Mouse (Mus musculus): ENCODE results near the gene Me1.
A peak's percentile ranks its signal among the peaks of the same experiment; 100 is the strongest.

Gene Me1

DNA sequence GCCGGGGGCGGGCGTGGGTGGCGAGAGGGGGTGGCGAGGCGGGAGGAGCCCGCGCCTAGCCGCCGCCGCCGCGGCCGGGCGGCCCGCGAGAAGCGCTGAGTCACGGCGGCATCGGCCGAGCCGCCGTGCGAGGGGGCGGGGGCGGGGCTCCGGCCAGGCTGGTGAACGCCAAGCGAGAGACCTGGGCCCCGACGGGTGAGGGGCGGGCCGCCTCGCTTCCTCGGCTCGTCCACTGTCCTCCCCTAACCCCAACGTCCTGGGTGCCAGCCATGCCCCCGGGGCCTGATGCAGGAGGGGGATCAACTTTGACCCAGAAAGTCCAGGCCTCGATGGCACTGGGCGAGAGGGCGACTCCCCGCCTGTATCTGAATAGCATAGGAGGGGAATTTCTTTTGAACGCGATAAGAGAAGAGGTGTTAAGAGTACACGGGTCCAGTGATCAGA is at the start of gene Me1:
Me1 (minus strand) TSS at position 136 of the 444 bp plus-strand sequence.
- peak; percentile 64 to 70 for DNase-seq

DNA sequence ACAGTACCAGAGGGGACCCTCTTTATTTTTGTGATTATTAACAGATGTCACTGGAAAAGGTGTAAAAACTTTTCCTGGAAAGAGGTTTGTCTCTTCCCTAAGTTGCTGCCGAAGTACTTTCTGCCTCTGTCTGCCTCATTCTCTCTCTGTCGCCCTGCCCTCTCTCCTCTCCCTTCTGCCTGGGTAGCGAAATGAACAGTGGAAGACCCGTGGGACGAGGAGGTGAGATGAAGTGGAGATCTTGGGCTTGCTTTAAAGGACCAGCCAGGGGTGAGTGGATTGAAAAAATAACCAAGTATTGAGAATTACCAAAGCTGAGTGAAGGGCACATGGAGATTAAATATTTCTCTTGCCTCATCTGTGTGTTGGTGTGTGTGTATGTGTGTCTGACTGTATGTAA is 48.3 kb upstream of the Me1 start:
- no peak for DNase-seq

DNA sequence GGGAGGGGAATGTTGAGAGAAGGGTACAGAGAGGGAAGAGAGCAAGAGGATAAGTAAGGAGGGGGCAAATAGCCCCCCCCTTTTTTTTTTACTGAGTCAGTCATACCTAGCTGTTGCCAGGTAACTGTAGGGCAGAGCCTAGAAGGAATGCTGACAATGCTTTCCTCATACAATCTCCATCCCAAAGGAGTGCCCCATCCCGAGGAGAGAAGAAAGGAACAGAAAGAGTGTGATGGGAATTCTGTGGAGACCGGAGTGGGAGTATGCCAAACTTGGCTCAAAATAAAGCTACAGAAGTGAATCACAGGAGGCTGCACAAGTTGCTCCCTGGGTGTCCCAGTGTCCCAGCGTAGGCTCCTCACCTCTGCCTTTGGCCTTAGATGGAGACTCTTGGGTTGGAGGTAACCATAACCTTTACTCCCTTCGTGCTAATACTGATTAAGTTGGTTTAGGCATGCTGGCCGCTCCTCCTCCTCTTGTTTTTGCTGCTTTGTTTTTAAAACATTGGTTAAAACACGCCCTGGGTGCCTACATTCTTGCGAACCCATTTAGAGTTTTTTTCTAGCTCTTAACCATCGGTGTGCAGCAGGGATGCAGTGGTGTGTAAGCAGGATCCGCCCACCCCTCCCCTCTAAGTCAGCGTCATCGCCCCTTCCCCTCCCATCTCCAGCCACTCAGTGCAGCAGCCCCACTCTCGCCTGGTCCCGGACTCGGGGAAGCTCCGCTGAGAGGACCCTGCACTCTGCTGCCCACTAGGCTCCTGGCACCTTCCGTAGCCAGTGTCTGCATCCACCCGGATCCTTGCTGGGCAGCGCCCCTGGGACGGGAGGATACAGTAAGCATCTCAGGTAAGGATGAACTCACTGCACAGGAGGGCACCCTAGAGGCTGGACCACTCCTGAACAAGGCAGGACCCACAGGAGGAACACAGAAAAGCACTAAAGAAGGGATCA is 47.5 kb upstream of the Me1 start, which contains the start of gene Prss35:
Prss35 (plus strand) TSS at position 691 of the 953 bp plus-strand sequence.
- peak; percentile 54 to 73 for DNase-seq

DNA sequence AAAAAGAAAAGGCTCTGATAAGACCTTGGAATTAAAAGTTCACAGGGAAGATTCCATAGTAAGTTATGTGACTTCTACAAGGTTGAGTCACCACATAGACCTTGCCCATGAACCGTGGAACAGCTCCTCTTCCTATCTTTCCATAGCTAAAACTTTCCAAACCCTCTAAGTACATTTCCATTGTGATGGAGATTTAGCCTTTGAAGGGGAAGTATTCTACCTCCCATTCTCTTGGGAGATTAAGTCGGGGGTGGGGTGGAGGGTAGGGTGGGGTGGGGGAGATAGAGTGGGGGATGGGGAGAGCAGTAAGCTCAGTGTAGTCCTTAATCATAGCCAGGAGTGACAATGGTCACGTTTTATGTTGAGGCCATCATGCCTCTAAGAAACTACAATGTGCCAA is 44.2 kb upstream of the Me1 start:
- DNase-seq, result no peak

DNA sequence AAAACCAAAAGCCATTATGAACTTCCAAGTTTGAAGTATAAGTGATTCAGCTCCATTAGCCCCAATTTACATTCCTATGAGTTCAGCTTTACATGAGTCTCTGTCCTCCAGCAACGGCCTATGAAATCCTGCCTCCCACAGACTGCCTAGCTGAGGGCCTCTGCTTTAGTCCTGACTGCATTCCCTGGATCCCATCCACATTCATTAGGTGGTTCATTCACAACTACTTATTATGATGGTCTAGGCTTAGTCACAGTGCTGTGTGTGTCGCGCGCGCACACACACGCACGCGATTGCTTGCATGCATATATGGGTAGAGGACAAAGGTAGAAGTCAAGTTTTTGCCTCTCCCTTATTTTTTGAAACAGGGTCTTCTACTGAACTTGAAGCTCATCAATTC is 43.0 kb upstream of the Me1 start:
- no peak for DNase-seq

DNA sequence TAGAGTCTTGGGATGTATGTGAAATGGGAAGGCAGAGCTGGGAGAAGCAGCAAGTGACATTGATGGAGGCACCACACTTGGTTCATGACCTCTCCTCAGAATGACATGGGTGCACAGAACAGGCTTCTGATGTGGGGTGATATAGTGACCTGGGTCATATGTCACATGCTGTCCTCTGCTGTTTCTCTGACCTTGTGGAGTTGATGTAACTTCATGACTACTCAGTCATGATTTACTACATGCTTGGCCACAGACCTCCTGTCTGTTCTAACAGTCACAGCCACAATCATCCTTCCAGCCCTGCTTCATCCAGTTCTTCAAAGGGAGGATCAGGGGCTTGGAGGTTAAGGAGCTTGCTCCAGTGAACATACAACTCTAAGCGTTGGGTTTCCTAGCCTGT is 42.3 kb upstream of the Me1 start:
- no peak for DNase-seq

DNA sequence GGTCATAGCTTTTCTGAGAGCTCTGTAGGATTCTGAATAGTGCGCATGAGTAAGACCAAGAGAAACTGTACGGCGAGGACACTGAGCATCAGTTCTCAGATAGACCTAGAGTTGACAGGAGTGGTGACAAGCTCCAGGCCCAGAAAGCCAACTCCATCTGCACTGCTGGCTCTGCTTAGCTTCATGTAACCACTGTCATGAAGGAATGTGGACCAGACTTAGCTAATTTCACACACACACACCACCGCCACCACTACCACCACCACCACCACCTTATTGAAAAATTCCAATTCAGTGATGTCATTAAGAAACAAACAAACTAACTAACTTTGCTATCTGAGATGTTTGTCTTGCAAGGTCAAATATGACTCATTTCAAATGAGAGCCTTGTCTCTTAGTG is 41.2 kb upstream of the Me1 start:
- DNase-seq, result no peak

DNA sequence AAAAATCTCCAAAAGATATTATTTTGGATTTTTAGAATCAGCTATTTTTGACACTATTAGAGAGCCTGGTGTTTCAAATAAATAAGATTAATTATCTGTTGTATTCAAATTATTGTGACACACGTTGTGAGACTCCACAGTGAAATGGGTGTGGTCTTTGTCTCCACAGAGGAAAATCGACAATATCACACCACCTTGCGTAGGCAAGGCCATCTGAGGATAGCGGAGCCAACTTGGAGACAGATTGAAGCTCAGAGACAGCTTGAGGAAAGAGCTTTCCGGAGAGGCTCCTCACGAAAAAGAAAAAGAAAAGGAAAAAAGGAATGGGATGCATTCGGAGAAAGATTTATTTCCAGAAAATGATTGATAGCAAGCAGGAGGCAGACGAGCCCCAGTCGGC is 39.0 kb upstream of the Me1 start:
- no peak for DNase-seq

DNA sequence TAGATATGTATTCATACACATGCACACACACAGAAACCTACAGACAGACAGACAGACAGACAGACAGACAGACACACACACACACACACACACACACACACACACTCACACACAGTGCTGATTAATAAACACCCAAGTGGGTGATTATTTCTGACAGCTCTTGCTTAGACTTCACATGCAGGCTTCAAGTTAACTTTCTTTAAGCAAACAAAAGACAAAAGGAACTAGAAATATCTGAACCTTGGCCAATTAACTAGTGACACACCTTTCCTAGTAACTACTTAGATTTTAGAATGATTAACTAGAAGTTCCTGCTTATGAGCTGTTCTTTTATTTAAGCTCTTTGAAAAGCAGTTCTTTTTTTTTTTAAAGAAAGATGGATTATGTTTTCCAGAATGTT is 38.6 kb upstream of the Me1 start:
- DNase-seq, result no peak

DNA sequence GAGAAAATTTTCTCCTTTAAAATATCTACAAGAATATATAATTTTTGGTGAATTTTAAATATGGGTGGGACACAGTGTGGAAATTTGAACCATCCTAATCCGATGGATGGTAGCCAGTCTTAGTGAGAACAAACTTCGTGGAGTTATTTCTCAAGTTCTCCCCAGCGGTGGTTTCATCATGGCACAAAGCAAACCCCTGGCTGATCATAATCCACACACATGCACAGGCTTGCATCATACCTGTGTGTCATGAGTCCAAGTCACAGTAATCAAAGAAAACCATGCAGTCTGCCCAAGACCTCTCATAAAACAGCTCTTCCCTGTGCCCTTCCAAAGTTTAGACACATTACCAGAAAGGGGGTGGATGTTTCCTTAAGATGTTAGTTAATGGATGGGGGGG is 34.1 kb upstream of the Me1 start:
- DNase-seq, result no peak

DNA sequence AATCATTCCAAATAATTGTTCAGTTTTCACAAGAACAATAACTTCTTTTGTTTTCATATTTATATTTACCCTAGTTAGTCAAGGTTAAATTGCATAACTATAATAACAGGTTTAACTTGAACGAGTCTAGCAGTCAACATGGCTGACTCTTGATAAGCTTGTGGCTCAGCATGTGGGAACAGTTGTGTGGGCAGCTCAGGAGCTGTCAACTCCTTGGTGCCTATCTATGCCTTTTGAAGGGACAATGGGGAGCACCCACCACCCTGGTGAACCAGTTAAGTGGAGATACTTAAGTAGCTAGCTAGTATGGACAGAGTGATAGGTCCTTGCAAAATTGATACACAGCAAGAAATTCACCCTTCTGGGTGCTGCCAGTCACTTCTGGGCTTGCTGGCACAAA is 33.3 kb upstream of the Me1 start:
- no peak for DNase-seq

DNA sequence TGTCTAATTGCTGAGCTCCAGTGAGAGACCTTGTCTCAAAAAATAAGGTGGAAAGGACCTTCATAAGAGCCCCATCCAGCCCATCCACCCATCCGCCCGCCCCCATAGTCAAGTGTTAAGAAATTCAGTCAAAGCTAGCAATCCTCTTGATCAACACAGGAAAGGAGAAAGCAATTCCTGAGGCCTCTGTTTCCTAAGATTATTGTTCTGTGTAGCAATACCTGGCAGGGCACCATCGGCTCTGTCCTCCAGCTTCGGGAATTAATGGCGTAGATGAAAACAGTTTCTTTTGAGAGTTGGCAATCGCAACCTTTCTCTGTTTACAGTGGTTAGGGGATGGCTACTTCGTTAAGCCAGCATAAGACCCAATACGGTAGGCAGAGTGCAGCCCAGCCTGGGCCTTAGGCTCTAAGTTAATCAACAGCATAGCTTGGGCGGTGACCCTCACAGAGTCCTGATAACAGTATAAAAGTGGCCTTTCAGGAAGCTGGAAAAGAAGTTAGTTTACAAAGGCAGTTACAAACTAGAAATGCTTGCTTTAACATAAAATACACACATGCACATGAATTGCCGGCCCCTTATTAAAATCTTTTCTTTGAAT is 32.6 kb upstream of the Me1 start:
- no peak for DNase-seq

DNA sequence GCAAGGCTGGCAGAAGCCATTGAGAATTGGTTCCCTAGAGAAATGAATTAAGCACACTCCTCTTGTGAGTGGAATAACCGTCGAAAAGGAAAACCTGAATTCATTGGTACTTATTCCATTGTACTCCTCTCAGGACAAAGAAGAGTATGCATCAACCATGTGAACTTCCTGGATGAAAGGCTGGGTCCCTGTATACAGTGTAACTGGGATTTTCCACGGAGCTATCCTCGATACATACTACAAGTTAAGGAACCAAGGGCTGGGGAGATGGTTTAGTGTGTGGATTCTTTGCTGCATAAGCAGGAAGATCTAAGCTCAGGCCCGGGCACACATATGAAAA is 30.6 kb upstream of the Me1 start:
- no peak for DNase-seq

DNA sequence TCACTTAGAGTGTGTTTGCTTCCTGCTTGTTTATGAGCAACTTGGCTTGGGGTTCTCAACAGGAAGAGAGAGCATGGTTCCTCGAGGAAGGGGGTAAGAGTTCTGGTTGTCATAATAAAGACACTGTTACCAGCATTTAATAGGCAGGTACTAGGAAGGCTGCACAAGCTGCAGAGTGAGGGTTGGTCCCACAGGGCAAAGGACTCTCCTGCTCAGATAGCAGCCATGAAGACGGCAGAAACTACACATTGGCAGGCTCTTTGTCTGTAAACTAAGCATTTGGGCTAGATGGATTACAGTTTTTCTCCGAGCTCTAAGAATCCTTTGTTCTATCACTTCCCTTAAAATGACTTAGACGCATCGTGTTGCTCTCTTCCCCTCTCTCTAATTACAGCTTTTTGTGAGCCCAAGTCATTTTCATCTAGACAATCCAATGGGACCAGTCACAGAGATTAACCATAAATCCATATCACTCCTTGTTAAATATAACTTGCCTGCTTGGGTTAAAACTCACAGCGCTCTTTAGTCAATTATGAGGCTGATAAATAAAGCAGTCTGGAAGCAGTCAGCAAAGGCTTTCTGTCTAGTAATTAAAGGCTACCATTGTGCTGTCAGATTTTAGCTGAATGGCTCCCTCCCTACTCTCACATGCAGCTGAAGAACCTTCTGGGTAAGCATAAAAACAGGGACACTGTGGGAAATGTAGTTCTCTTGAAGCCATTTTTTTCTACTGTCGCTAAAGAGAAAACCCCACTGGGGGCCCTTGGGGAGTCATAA is 30.0 kb upstream of the Me1 start:
- no peak for DNase-seq

DNA sequence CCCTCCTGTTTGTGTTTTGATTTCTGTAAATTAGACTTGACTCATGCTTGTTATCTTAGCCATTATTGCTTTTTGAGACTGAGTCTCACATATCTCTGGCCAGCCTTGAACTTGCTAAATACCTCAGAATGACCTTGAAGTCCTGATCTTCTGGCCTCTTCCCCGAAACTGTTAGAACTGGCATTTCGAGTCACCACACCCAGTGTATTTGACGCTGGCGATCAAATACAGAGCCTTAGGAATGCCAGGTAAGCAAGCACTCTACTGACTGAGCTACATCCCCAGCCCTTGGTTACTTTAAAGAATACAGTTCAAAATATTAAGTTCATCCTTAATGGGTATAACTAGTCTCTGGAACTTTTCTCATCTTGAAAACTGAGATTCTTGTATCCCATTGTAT is 29.3 kb upstream of the Me1 start:
- no peak for DNase-seq

DNA sequence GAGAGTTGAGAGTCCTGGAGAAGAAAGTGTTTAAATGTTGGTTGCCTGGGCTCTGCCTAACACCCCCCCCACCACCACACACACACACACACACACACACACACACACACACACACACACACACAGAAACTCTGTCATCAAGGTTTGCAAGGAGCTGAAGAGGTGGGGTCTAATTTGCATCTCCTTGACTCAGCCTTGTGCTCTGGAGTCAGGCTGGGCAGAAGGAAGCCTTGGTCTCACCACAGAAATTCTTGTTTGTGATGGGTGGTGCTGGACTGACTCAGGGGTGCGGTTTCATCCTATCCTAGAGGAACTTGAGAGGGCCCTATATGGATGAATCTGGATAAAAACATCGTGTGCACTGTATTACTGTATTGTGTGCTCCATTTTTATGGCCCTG is 25.0 kb upstream of the Me1 start:
- DNase-seq, result no peak

DNA sequence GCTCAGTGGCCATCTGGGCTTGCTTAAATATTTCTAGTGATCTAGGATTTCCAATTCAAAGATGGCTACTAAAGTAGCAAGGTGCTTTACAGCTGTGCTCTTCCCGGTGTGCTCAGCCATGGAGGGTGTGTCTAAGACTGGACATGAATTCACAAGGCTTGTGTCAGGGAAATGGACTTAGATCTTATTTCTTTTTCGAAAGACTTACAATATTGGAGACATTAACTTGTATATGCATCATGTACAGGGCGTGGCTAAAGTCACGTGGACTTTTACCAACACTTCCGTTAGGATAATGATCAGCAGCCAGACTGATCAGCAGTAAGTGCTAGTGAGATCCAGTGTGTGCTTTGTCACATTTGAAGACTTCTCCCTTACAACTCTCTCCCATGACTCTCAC is 24.5 kb upstream of the Me1 start:
- DNase-seq, result no peak

DNA sequence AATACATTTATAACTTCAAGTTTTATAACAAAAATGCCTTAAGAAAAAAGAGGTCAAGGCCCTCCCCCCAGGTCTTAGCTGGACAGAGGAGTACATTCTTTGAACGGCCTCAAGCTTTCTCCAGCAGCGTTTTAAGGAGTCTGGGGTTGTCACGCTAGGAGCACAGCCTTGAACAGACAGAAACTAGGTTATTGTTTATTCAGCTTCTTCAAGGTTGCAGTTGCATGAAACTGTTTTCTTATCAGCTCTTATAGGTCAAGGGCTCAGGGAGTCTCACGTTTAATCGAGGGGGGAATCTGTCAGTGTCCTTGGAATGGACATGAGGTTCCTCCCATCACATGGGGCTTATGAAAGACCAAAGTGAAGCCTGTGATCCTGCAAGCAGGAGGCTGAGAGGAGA is 21.4 kb upstream of the Me1 start:
- no peak for DNase-seq

DNA sequence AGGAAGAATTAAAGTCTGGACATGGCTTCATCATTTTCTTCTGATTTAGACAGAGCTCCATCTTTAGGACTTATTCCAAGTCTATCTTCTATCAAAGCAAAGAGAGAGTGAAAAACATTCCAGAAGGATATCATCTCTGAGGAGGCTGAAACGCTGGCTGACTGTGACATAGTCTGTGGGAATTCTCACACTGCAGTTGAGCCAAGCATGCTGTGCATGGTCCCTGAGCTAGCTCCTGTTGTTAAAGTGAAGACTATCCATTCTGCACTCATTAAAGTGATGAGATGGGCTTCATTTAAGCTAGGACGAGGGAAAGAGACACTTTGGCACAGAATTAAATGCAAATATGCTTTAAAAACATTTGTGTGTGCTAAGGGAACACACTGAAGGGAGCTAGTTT is 20.8 kb upstream of the Me1 start:
- no peak for DNase-seq

DNA sequence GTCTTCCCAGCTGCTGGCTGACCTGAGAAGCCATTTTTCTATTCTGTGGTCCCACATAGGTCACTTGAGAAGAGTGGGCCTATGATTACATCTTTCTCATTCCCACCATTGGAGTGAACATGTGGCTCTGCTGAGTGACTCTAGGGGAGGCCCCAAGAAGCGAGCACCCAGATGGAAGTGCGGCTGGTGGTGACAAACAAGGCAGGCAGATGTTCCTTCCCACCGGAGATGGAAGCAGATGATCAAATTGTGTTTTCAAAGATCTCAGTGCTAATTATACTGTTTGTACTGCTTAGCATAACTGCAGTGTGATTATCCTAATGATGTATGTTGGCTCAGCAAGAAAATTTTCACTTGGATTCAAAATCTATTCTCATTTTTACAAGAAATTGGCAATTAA is 18.3 kb upstream of the Me1 start:
- DNase-seq, result no peak

DNA sequence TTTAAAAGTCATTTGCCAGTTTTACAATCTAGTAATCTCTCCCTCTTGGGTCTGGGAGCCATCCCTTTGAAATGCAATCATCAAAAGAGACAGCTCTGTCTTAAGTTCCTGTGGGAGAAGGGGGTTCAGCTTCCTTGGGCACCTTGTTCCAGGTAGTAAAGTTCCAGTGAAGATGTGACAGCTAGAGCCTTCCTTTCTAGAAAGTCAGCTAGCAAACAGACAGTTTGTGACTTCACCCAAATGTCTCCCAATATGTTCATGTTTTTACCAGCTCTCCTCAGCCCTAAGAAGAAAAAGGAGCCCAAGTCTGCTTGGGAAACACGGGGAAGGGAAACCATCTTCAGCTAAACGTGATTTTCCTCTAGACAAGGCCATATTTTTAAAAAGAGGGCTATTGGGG is 16.9 kb upstream of the Me1 start:
- no peak for DNase-seq

DNA sequence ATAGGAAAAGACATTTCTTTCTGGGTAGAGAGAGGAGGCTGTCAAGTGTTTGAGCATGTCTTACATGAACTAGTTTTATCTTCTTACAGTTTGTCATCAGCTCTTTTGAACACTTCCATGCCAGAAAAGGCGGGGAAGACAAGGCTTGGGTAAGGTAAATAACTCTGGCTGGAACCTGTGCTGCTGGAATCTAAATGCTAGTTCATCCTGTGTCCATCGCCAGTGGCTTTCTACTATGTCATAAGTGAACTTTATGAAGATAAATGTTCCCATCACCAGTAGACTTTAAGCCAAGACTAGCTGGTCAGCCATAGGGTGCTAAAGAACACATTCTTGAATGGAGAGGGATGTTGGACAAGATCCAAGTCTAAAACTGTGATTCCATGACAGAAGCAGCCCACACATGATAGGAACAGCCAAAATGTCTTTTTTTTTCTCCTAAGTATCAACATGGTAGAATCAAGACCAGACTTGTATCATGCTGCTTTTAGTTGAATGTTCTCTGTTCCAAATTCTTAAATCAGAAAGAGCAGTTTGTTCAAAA is 14.4 kb upstream of the Me1 start:
- no peak for DNase-seq

DNA sequence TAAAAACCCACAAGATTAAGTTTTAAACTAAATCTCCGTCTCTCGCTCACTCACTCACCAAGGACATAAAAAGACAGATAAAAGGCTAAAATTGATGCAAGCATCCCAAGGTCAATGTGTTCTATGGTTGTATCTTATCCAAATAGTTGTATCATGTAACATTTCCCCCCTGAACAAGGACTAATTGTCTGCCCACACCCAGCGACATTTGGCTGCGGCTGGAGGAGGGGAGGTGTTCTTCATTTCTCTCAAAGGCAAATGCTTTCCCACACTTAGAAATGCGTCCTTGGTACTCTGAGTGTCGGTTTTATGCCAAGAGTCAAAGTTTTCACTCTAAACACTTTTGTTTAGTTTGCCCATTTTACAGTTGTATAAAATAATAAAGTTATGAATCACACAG is 13.2 kb upstream of the Me1 start:
- DNase-seq, result no peak

DNA sequence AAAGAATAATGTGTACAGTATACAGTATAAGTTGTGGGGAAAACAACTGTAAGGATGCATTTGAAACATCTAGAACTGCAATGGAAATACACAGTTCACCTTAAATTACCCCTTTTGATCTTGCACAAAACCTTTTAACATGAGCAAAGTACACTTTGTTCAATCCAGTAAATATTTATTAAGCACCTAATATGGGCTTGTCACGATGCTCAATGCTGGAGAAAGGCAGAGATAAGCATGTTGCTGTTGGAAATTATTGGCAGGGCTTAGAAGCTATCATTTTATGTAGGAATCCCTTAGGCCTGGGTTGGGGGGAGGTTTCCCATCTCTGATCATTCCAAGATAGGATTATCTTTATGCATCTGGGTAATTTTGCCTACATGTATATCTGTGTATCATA is 11.7 kb upstream of the Me1 start:
- no peak for DNase-seq
